Mouse (Mus musculus) hindbrain, embryonic 10.5 days (tissue): ENCODE measurements around the gene Ndufs2. TPM values are rescaled to one million over a fixed set of nuclear protein-coding genes. Genes with fewer than 3 reads are reported as not detected.

Source experiments
- DNase-seq: peaks from one replicate; pipeline ENCODE4 v3.0.0-alpha.2; 2017; ENCODE audit warnings: low spot score
- H3K27ac ChIP-seq: fragments of 300-500 bp; sonication (generic); 2 replicates; pipeline ENCODE4 v1.5.1; 2016; ENCODE audit warnings: mild to moderate bottlenecking, moderate library complexity
- H3K27me3 ChIP-seq: fragments of 300-500 bp; sonication (generic); 2 replicates; pipeline ENCODE4 v1.6.1; 2016; ENCODE audit warnings: mild to moderate bottlenecking; ENCODE audit not compliant: poor library complexity, insufficient read depth, severe bottlenecking
- H3K36me3 ChIP-seq: fragments of 300-500 bp; sonication (generic); 2 replicates; pipeline ENCODE4 v1.6.1; 2016; ENCODE audit warnings: mild to moderate bottlenecking, moderate library complexity
- H3K4me1 ChIP-seq: fragments of 300-500 bp; sonication (generic); replicated peaks from 2 replicates; pipeline ENCODE4 v1.6.1; 2016; ENCODE audit warnings: mild to moderate bottlenecking
- H3K4me3 ChIP-seq: fragments of 300-500 bp; sonication (generic); 2 replicates; pipeline ENCODE4 v1.5.1; 2016; ENCODE audit warnings: mild to moderate bottlenecking, moderate library complexity
- H3K9me3 ChIP-seq: fragments of 300-500 bp; sonication (generic); 2 replicates; pipeline ENCODE4 v1.6.1; 2016; ENCODE audit warnings: mild to moderate bottlenecking, moderate library complexity
- WGBS: fragments of 180-500 bp; shearing (Covaris S2); methylation state at CpG from one replicate; pipeline ENCODE4 v1.1.7; 2016; 5-methylcytosine and 5-hydroxymethylcytosine counted together
- polyA plus RNA-seq: library from polyadenylated mRNA; unstranded; fragments of >200 nt; fragmentation: Nextera tagmentation; extraction: Ambion mirVana; gene quantifications from 2 replicates; pipeline ENCODE4 v1.2.1, GENCODE M21; 2016

Ndufs2 gene
- polyA plus RNA-seq, 1 experiment from 2014 or later: 250 TPM

- H3K27me3 ChIP-seq: no peaks in the 10 kb centered on the region
- DNase-seq: no peak
- no peak overlapping the region for H3K4me3 ChIP-seq
- H3K9me3 ChIP-seq: no peaks in the 10 kb centered on the region
- H3K36me3 ChIP-seq: peaks cover 40% of the 10 kb centered on the region
- peaks cover 16% of the 10 kb centered on the region for H3K4me1 ChIP-seq
- no peak overlapping the region for H3K27ac ChIP-seq
- 80% methylated on average over 17 of the region's 17 CpGs for WGBS
Observed at GRCm38 (mm10) chr1:171258921-171259320, 7.7 kb upstream of the Ndufs2 start.

- DNase-seq: no peak
- Histone ChIP-seq H3K36me3 (peaks cover 45% of the 10 kb centered on the region), H3K4me3 (no peak overlapping the region), H3K4me1 (peaks cover 10% of the 10 kb centered on the region), H3K9me3 (no peaks in the 10 kb centered on the region), H3K27ac (no peak overlapping the region), H3K27me3 (no peaks in the 10 kb centered on the region)
- WGBS: 85% methylated on average over 9 of the region's 9 CpGs
Observed at GRCm38 (mm10) chr1:171257781-171258180, 6.6 kb upstream of the Ndufs2 start.

GRCm38 (mm10) chr1:171256937-171257548, 5.9 kb upstream of the Ndufs2 start:
- no peaks in the 10 kb centered on the region for H3K27me3 ChIP-seq
- H3K9me3 ChIP-seq: no peaks in the 10 kb centered on the region
- H3K27ac ChIP-seq: no peak overlapping the region
- WGBS: 73% methylated on average over 15 of the region's 15 CpGs
- peaks cover 12% of the 10 kb centered on the region for H3K4me1 ChIP-seq
- peaks cover 45% of the 10 kb centered on the region for H3K36me3 ChIP-seq
- no peak overlapping the region for H3K4me3 ChIP-seq
- DNase-seq: peak; percentile 69

- Histone ChIP-seq H3K4me1 (peaks cover 20% of the 10 kb centered on the region), H3K27me3 (no peaks in the 10 kb centered on the region), H3K36me3 (peaks cover 45% of the 10 kb centered on the region), H3K4me3 (no peak overlapping the region), H3K9me3 (no peaks in the 10 kb centered on the region), H3K27ac (no peak overlapping the region)
- 93% methylated on average over 24 of the region's 24 CpGs for WGBS
- no peak for DNase-seq
Observed at GRCm38 (mm10) chr1:171256095-171256818, 5.1 kb upstream of the Ndufs2 start.

GRCm38 (mm10) chr1:171252415-171252814, 1.2 kb upstream of the Ndufs2 start:
- Histone ChIP-seq H3K4me3 (peak overlapping the region; percentile 55), H3K27ac (peak overlapping the region; percentile 85), H3K9me3 (no peaks in the 10 kb centered on the region), H3K36me3 (peaks cover 26% of the 10 kb centered on the region), H3K27me3 (no peaks in the 10 kb centered on the region), H3K4me1 (peaks cover 58% of the 10 kb centered on the region)
- no peak for DNase-seq
- WGBS: 46% methylated on average over 17 of the region's 17 CpGs

- DNase-seq: peak; percentile 71
- peak overlapping the region; percentile 85 for H3K27ac ChIP-seq
- H3K27me3 ChIP-seq: no peaks in the 10 kb centered on the region
- H3K4me3 ChIP-seq: peak overlapping the region; percentile 55
- 1% methylated on average over 13 of the region's 13 CpGs for WGBS
- H3K4me1 ChIP-seq: peaks cover 60% of the 10 kb centered on the region
- peaks cover 26% of the 10 kb centered on the region for H3K36me3 ChIP-seq
- H3K9me3 ChIP-seq: no peaks in the 10 kb centered on the region
Observed at GRCm38 (mm10) chr1:171251594-171252324, 571 bp upstream of the Ndufs2 start.

GRCm38 (mm10) chr1:171249913-171250600, 1.1 kb downstream of the Ndufs2 start, which contains the start of gene Adamts4:
Gene Adamts4 (plus strand): TSS chr1:171250421.
- 17% methylated on average over 5 of the region's 5 CpGs for WGBS
- peaks cover 73% of the 10 kb centered on the region for H3K4me1 ChIP-seq
- H3K27ac ChIP-seq: peak within 1 kb of the TSS; percentile 96
- H3K27me3 ChIP-seq: no peaks in the 10 kb centered on the region
- peaks cover 22% of the 10 kb centered on the region for H3K36me3 ChIP-seq
- DNase-seq: peak; percentile 66
- peak within 1 kb of the TSS; percentile 55 for H3K4me3 ChIP-seq
- no peaks in the 10 kb centered on the region for H3K9me3 ChIP-seq

- H3K9me3 ChIP-seq: no peaks in the 10 kb centered on the region
- peak overlapping the region; percentile 71; the same call in 1 of the 2 replicates for H3K4me3 ChIP-seq
- H3K27ac ChIP-seq: peak overlapping the region; percentile 96
- 49% methylated on average over 3 of the region's 3 CpGs for WGBS
- H3K36me3 ChIP-seq: peaks cover 20% of the 10 kb centered on the region
- no peaks in the 10 kb centered on the region for H3K27me3 ChIP-seq
- peak; percentile 30 for DNase-seq
- H3K4me1 ChIP-seq: peaks cover 73% of the 10 kb centered on the region
Observed at GRCm38 (mm10) chr1:171248386-171249226, 2.6 kb downstream of the Ndufs2 start.

- Histone ChIP-seq H3K27me3 (no peaks in the 10 kb centered on the region), H3K9me3 (no peaks in the 10 kb centered on the region), H3K27ac (peak overlapping the region; percentile 96), H3K4me3 (peak overlapping the region; percentile 71), H3K36me3 (peaks cover 25% of the 10 kb centered on the region), H3K4me1 (peaks cover 70% of the 10 kb centered on the region)
- peak; percentile 29 for DNase-seq
- 22% methylated on average over 4 of the region's 4 CpGs for WGBS
Observed at GRCm38 (mm10) chr1:171247916-171248315, 3.3 kb downstream of the Ndufs2 start.

GRCm38 (mm10) chr1:171247453-171247841, 3.7 kb downstream of the Ndufs2 start:
- no peaks in the 10 kb centered on the region for H3K9me3 ChIP-seq
- peaks cover 65% of the 10 kb centered on the region for H3K4me1 ChIP-seq
- peak overlapping the region; percentile 71 for H3K4me3 ChIP-seq
- H3K36me3 ChIP-seq: peaks cover 30% of the 10 kb centered on the region
- peak overlapping the region; percentile 96 for H3K27ac ChIP-seq
- WGBS: 14% methylated on average over 13 of the region's 13 CpGs
- DNase-seq: no peak
- H3K27me3 ChIP-seq: no peaks in the 10 kb centered on the region

- Histone ChIP-seq H3K27me3 (no peaks in the 10 kb centered on the region), H3K9me3 (no peaks in the 10 kb centered on the region), H3K4me1 (peaks cover 60% of the 10 kb centered on the region), H3K4me3 (peak overlapping the region; percentile 71), H3K27ac (peak overlapping the region; percentile 96), H3K36me3 (peaks cover 36% of the 10 kb centered on the region)
- WGBS: under 1% methylated on average over 41 of the region's 41 CpGs
- peak; percentile 98 for DNase-seq
Observed at GRCm38 (mm10) chr1:171246709-171247452, 4.3 kb downstream of the Ndufs2 start.
